Mouse (Mus musculus) hindbrain, embryonic 16.5 days (tissue): ENCODE results near the gene Krt23. TPM values are rescaled to one million over a fixed set of nuclear protein-coding genes. Genes with fewer than 3 reads are reported as not detected.

Experiments
- ATAC-seq: fragments of 200-750 bp; cut with Nextera tagmentation; 2 replicates; pipeline ENCODE4 v1.8.0; 2017; ENCODE audit warnings: moderate TSS enrichment, moderate library complexity
- H3K27ac ChIP-seq: fragments of 300-500 bp; sonication (generic); 2 replicates; pipeline ENCODE4 v1.5.1; 2014; ENCODE audit warnings: low read depth, mild to moderate bottlenecking, control low read depth, low read length, moderate library complexity
- H3K27me3 ChIP-seq: fragments of 300-500 bp; sonication (generic); replicated peaks from 2 replicates; pipeline ENCODE4 v1.6.1; 2014; ENCODE audit warnings: low read length; ENCODE audit not compliant: control insufficient read depth, insufficient read depth
- H3K36me3 ChIP-seq: fragments of 300-500 bp; sonication (generic); 2 replicates; pipeline ENCODE4 v1.6.1; 2014; ENCODE audit warnings: mild to moderate bottlenecking, low read length, moderate library complexity, mixed read lengths; ENCODE audit not compliant: control insufficient read depth, insufficient read depth
- H3K4me1 ChIP-seq: fragments of 300-500 bp; sonication (generic); 2 replicates; pipeline ENCODE4 v1.6.1; 2014; ENCODE audit warnings: low read depth, low read length; ENCODE audit not compliant: control insufficient read depth, insufficient read depth
- H3K4me2 ChIP-seq: fragments of 300-500 bp; sonication (generic); 2 replicates; pipeline ENCODE4 v1.6.1; 2014; ENCODE audit warnings: mild to moderate bottlenecking, low read length, control low read depth, moderate library complexity
- H3K4me3 ChIP-seq: fragments of 300-500 bp; sonication (generic); 2 replicates; pipeline ENCODE4 v1.5.1; 2014; ENCODE audit warnings: mild to moderate bottlenecking, low read length, control low read depth, moderate library complexity
- H3K9ac ChIP-seq: fragments of 300-500 bp; sonication (generic); 2 replicates; pipeline ENCODE4 v1.6.1; 2014; ENCODE audit warnings: low read depth, mild to moderate bottlenecking, control low read depth, low read length, moderate library complexity
- H3K9me3 ChIP-seq: fragments of 300-500 bp; sonication (generic); 2 replicates; pipeline ENCODE4 v1.6.1; 2014; ENCODE audit warnings: mild to moderate bottlenecking, low read length, moderate library complexity; ENCODE audit not compliant: control insufficient read depth
- WGBS: fragments of 180-500 bp; shearing (Covaris S2); extraction: QIAGEN DNeasy Blood & Tissue Kit; methylation state at CpG from one replicate; pipeline ENCODE4 v1.1.7; 2014; 5-methylcytosine and 5-hydroxymethylcytosine counted together
- polyA plus RNA-seq: library from polyadenylated mRNA; unstranded; fragments of >200 nt; fragmentation: Nextera tagmentation; extraction: Ambion mirVana; gene quantifications from 2 replicates; pipeline ENCODE4 v1.2.1, GENCODE M21; 2015

The Krt23 gene
- polyA plus RNA-seq, 1 experiment from 2014 or later = 0.19 TPM

DNA sequence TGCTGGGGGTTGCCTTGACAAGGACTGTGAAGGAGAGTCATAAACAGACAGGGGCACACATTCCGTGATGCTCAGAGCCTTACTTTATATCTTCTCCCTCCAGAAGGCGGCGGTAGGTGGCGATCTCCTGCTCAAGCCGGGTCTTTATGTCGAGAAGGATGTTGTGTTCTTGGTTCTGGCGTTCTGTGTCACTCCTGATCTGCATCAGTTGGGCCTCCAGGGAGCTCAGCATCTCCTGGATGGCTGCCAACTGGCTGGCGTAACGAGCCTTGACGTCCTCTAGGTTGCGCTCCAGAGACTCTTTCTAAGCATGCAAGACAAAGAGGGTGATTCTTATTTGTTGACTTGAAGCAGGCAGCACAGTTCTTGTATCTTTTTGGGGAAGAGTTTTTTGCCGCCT is 62.3 kb downstream of the Krt23 start:
- ATAC-seq = no peak
- Histone ChIP-seq H3K9me3 (no peaks in the 10 kb centered on the region), H3K9ac (no peak overlapping the region), H3K4me2 (no peak overlapping the region), H3K4me3 (no peak overlapping the region), H3K36me3 (no peaks in the 10 kb centered on the region), H3K27me3 (no peaks in the 10 kb centered on the region), H3K27ac (no peak overlapping the region), H3K4me1 (no peaks in the 10 kb centered on the region)
- 35% methylated on average over 12 of the region's 12 CpGs for WGBS

Other genes starting within 250 kb of the Krt23 start
- 10.9 and 14.3 TPM in 2 replicates for gene Krt222, start 249.1 kb downstream of the Krt23 start, polyA plus RNA-seq
- 0.08 TPM in 1 of 2 replicates, not detected in the other for gene Krt24, start 207.9 kb downstream of the Krt23 start, polyA plus RNA-seq
- gene Krt25, start 170.2 kb downstream of the Krt23 start, polyA plus RNA-seq = 0.67 and 1.4 TPM in 2 replicates
- gene Krt26, start 155.2 kb downstream of the Krt23 start, polyA plus RNA-seq = 0.37 and 0.41 TPM in 2 replicates
- 0.10 and 0.41 TPM in 2 replicates for gene Krt27, start 142.0 kb downstream of the Krt23 start, polyA plus RNA-seq
- 0.52 and 0.55 TPM in 2 replicates for gene Krt28, start 118.2 kb downstream of the Krt23 start, polyA plus RNA-seq
- gene Krt10, start 103.8 kb downstream of the Krt23 start, polyA plus RNA-seq = 22.8 and 27.5 TPM in 2 replicates
- 0.19 TPM in 1 of 2 replicates, not detected in the other for gene Krt12, start 70.9 kb downstream of the Krt23 start, polyA plus RNA-seq
- gene Krt20, start 55.0 kb downstream of the Krt23 start, polyA plus RNA-seq = 0.10 and 0.19 TPM in 2 replicates
- gene Krt39, start 28.2 kb upstream of the Krt23 start, polyA plus RNA-seq = not detected in 2 replicates
- gene Krt40, start 50.0 kb upstream of the Krt23 start, polyA plus RNA-seq = not detected in 2 replicates
- not detected in 2 replicates for gene Krtap3-3, start 57.7 kb upstream of the Krt23 start, polyA plus RNA-seq
- not detected in 2 replicates for gene Krtap3-2, start 63.7 kb upstream of the Krt23 start, polyA plus RNA-seq
- not detected in 2 replicates for gene Gm11939, start 66.3 kb upstream of the Krt23 start, polyA plus RNA-seq
- gene Krtap3-1, start 73.5 kb upstream of the Krt23 start, polyA plus RNA-seq = not detected in 2 replicates
- not detected in 2 replicates for gene Krtap1-5, start 87.9 kb upstream of the Krt23 start, polyA plus RNA-seq
- not detected in 2 replicates for gene Krtap1-4, start 90.5 kb upstream of the Krt23 start, polyA plus RNA-seq
- gene Krtap1-3, start 98.2 kb upstream of the Krt23 start, polyA plus RNA-seq = not detected in 2 replicates
- not detected in 2 replicates for gene Krtap9-3, start 105.0 kb upstream of the Krt23 start, polyA plus RNA-seq
- gene Gm11938, start 110.2 kb upstream of the Krt23 start, polyA plus RNA-seq = not detected in 2 replicates
- not detected in 2 replicates for gene Gm11937, start 117.1 kb upstream of the Krt23 start, polyA plus RNA-seq
- gene Krtap2-4, start 121.7 kb upstream of the Krt23 start, polyA plus RNA-seq = not detected in 2 replicates
- not detected in 2 replicates for gene Gm11562, start 127.3 kb upstream of the Krt23 start, polyA plus RNA-seq
- gene Krtap4-1, start 135.1 kb upstream of the Krt23 start, polyA plus RNA-seq = not detected in 2 replicates
- gene Krtap4-2, start 141.9 kb upstream of the Krt23 start, polyA plus RNA-seq = not detected in 2 replicates
- not detected in 2 replicates for gene Krtap4-7, start 151.0 kb upstream of the Krt23 start, polyA plus RNA-seq
- not detected in 2 replicates for gene Gm11555, start 157.1 kb upstream of the Krt23 start, polyA plus RNA-seq
- not detected in 2 replicates for gene Gm11563, start 165.8 kb upstream of the Krt23 start, polyA plus RNA-seq
- gene Krtap4-6, start 172.8 kb upstream of the Krt23 start, polyA plus RNA-seq = not detected in 2 replicates
- not detected in 2 replicates for gene Gm14190, start 197.6 kb upstream of the Krt23 start, polyA plus RNA-seq
- gene Gm14180, start 241.2 kb upstream of the Krt23 start, polyA plus RNA-seq = not detected in 2 replicates